Mouse (Mus musculus) kidney, postnatal 0 days (tissue): Measurements from ENCODE around the gene Sstr5. TPM values are rescaled to one million over a fixed set of nuclear protein-coding genes. Genes with fewer than 3 reads are reported as not detected.

Experiments used
- ATAC-seq: fragments of 200-750 bp; cut with Nextera tagmentation; replicated peaks from 2 replicates; pipeline ENCODE4 v1.8.0; 2017; ENCODE audit warnings: low read depth, moderate number of reproducible peaks, moderate TSS enrichment, moderate library complexity; ENCODE audit not compliant: low FRiP score
- DNase-seq: peaks from one replicate; pipeline ENCODE4 v3.0.0-alpha.2; 2016; ENCODE audit warnings: low spot score
- H3K27ac ChIP-seq: fragments of 300-500 bp; sonication (generic); 2 replicates; pipeline ENCODE4 v1.5.1; 2014; ENCODE audit warnings: mild to moderate bottlenecking
- H3K27me3 ChIP-seq: fragments of 300-500 bp; sonication (generic); 2 replicates; pipeline ENCODE4 v1.6.1; 2014; ENCODE audit warnings: low read length, mixed read lengths; ENCODE audit not compliant: insufficient read depth
- H3K36me3 ChIP-seq: fragments of 300-500 bp; sonication (generic); 2 replicates; pipeline ENCODE4 v1.6.1; 2014; ENCODE audit warnings: low read length, mixed read lengths; ENCODE audit not compliant: insufficient read depth
- H3K4me1 ChIP-seq: fragments of 300-500 bp; sonication (generic); replicated peaks from 2 replicates; pipeline ENCODE4 v1.6.1; 2014; ENCODE audit warnings: antibody characterized with exemption, low read length, mixed read lengths; ENCODE audit not compliant: insufficient read depth
- H3K4me2 ChIP-seq: fragments of 300-500 bp; sonication (generic); 2 replicates; pipeline ENCODE4 v1.6.1; 2014; ENCODE audit warnings: mild to moderate bottlenecking, low read length, moderate library complexity, mixed read lengths
- H3K4me3 ChIP-seq: fragments of 300-500 bp; sonication (generic); replicated peaks from 2 replicates; pipeline ENCODE4 v1.5.1; 2014; ENCODE audit warnings: low read depth, low read length
- H3K9ac ChIP-seq: fragments of 300-500 bp; sonication (generic); 2 replicates; pipeline ENCODE4 v1.6.1; 2014; ENCODE audit warnings: low read depth, low read length
- H3K9me3 ChIP-seq: fragments of 300-500 bp; sonication (generic); replicated peaks from 2 replicates; pipeline ENCODE4 v1.6.1; 2016; ENCODE audit warnings: low read length, inconsistent platforms, mixed read lengths
- CTCF ChIP-seq: IDR thresholded peaks from 2 replicates; pipeline ENCODE4 v1.5.1; 2016; ENCODE audit warnings: antibody characterized with exemption, low read depth, mild to moderate bottlenecking, moderate library complexity
- WGBS: fragments of 180-500 bp; shearing (Covaris S2); extraction: QIAGEN DNeasy Blood & Tissue Kit; methylation state at CpG from one replicate; pipeline ENCODE4 v1.1.7; 2014; 5-methylcytosine and 5-hydroxymethylcytosine counted together
- polyA plus RNA-seq: library from polyadenylated mRNA; unstranded; fragments of >200 nt; fragmentation: Nextera tagmentation; extraction: Ambion mirVana; gene quantifications from 2 replicates; pipeline ENCODE4 v1.2.1, GENCODE M21; 2015

Sstr5 gene
- polyA plus RNA-seq, 1 experiment from 2014 or later = not detected

- H3K4me2 ChIP-seq = no peak overlapping the region
- no peak for DNase-seq
- no peak for ATAC-seq
- H3K9me3 ChIP-seq = no peaks in the 10 kb centered on the region
- no peak overlapping the region for H3K4me3 ChIP-seq
- H3K27ac ChIP-seq = no peak overlapping the region
- no peaks in the 10 kb centered on the region for H3K4me1 ChIP-seq
- H3K27me3 ChIP-seq = no peaks in the 10 kb centered on the region
- H3K9ac ChIP-seq = no peak overlapping the region
- no peaks in the 10 kb centered on the region for H3K36me3 ChIP-seq
- TF ChIP-seq CTCF = no peak
- 57% methylated on average over 10 of the region's 10 CpGs for WGBS
Measured at GRCm38 (mm10) chr17:25510074-25510830, 13.2 kb upstream of the Sstr5 start.

GRCm38 (mm10) chr17:25508860-25509577, 11.9 kb upstream of the Sstr5 start:
- no peak overlapping the region for H3K4me2 ChIP-seq
- H3K4me3 ChIP-seq = no peak overlapping the region
- WGBS = 53% methylated on average over 7 of the region's 7 CpGs
- no peaks in the 10 kb centered on the region for H3K9me3 ChIP-seq
- ATAC-seq = no peak
- no peaks in the 10 kb centered on the region for H3K27me3 ChIP-seq
- TF ChIP-seq CTCF = peak; percentile 60
- H3K27ac ChIP-seq = no peak overlapping the region
- no peaks in the 10 kb centered on the region for H3K36me3 ChIP-seq
- DNase-seq = peak; percentile 38
- H3K9ac ChIP-seq = no peak overlapping the region
- H3K4me1 ChIP-seq = no peaks in the 10 kb centered on the region

GRCm38 (mm10) chr17:25507799-25508198, 10.7 kb upstream of the Sstr5 start:
- DNase-seq = peak; percentile 74
- Histone ChIP-seq H3K9me3 (no peaks in the 10 kb centered on the region), H3K4me3 (no peak overlapping the region), H3K27ac (no peak overlapping the region), H3K36me3 (no peaks in the 10 kb centered on the region), H3K4me1 (no peaks in the 10 kb centered on the region), H3K4me2 (no peak overlapping the region), H3K27me3 (no peaks in the 10 kb centered on the region), H3K9ac (no peak overlapping the region)
- WGBS = 19% methylated on average over 3 of the region's 3 CpGs
- peak; percentile 91 for TF ChIP-seq CTCF
- peak; percentile 53 for ATAC-seq

- H3K4me1 ChIP-seq = no peaks in the 10 kb centered on the region
- no peak overlapping the region for H3K4me2 ChIP-seq
- H3K9ac ChIP-seq = no peak overlapping the region
- H3K4me3 ChIP-seq = no peak overlapping the region
- H3K36me3 ChIP-seq = no peaks in the 10 kb centered on the region
- DNase-seq (no peak), ATAC-seq (no peak)
- H3K9me3 ChIP-seq = no peaks in the 10 kb centered on the region
- 73% methylated on average over 4 of the region's 4 CpGs for WGBS
- TF ChIP-seq CTCF = no peak
- H3K27me3 ChIP-seq = no peaks in the 10 kb centered on the region
- no peak overlapping the region for H3K27ac ChIP-seq
Measured at GRCm38 (mm10) chr17:25502599-25502998, 5.5 kb upstream of the Sstr5 start.

GRCm38 (mm10) chr17:25482092-25482491, 15.0 kb downstream of the Sstr5 start:
- 84% methylated on average over 6 of the region's 6 CpGs for WGBS
- DNase-seq (no peak), ATAC-seq (no peak)
- no peaks in the 10 kb centered on the region for H3K27me3 ChIP-seq
- H3K9me3 ChIP-seq = no peaks in the 10 kb centered on the region
- no peak for TF ChIP-seq CTCF
- no peaks in the 10 kb centered on the region for H3K36me3 ChIP-seq
- H3K9ac ChIP-seq = no peak overlapping the region
- H3K4me1 ChIP-seq = no peaks in the 10 kb centered on the region
- no peak overlapping the region for H3K4me2 ChIP-seq
- no peak overlapping the region for H3K27ac ChIP-seq
- H3K4me3 ChIP-seq = no peak overlapping the region

- Histone ChIP-seq H3K4me3 (no peak overlapping the region), H3K9ac (no peak overlapping the region), H3K4me2 (no peak overlapping the region), H3K27ac (no peak overlapping the region), H3K4me1 (no peaks in the 10 kb centered on the region), H3K27me3 (no peaks in the 10 kb centered on the region), H3K9me3 (no peaks in the 10 kb centered on the region), H3K36me3 (no peaks in the 10 kb centered on the region)
- ATAC-seq (no peak), DNase-seq (no peak)
- WGBS = 51% methylated on average over 4 of the region's 4 CpGs
- no peak for TF ChIP-seq CTCF
Measured at GRCm38 (mm10) chr17:25480820-25481219, 16.3 kb downstream of the Sstr5 start.
